Mouse (Mus musculus) lung, adult 2 months (tissue): Measurements from ENCODE around the gene Camta1.

Source experiments
- CTCF ChIP-seq: fragments of 200-500 bp; IDR thresholded peaks from 2 replicates; pipeline ENCODE4 v1.5.1; 2011; ENCODE audit warnings: mild to moderate bottlenecking, low read length, control low read depth; ENCODE audit not compliant: insufficient read depth
- POLR2A ChIP-seq: fragments of 200-500 bp; IDR thresholded peaks from 2 replicates; pipeline ENCODE4 v1.6.1; 2011; ENCODE audit warnings: low read depth, mild to moderate bottlenecking, control low read depth, low read length, borderline replicate concordance; ENCODE audit errors: extremely low read depth

DNA sequence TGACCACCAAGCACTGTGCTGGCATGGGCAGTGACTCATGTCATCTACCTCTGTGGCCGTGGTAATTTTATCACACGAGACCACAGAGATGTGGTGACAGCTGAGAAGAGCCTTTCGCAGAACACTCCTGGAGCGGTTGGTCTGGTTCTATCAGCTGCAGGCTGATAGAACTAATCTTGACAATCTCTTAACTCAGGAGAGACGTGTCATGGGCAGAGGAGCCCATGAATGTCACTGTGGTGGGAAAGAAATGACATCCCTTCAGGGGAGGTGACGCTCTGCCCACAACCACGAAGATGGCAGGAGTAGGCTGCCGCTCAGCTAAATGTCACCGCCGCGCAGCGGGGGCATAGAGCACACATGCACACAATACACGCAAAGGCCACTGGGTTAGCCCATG lies 937.4 kb downstream of the Camta1 start:
- TF ChIP-seq POLR2A = no peak
- TF ChIP-seq CTCF = no peak
